Mouse (Mus musculus): ENCODE measurements around the gene 2010111I01Rik. TPM values are rescaled to one million over a fixed set of nuclear protein-coding genes. Genes with fewer than 3 reads are reported as not detected.
A peak's percentile ranks its signal among the peaks of the same experiment; 100 is the strongest.

Gene 2010111I01Rik
- polyA plus RNA-seq, 1 experiment from 2014 or later, result 28.5 TPM

DNA sequence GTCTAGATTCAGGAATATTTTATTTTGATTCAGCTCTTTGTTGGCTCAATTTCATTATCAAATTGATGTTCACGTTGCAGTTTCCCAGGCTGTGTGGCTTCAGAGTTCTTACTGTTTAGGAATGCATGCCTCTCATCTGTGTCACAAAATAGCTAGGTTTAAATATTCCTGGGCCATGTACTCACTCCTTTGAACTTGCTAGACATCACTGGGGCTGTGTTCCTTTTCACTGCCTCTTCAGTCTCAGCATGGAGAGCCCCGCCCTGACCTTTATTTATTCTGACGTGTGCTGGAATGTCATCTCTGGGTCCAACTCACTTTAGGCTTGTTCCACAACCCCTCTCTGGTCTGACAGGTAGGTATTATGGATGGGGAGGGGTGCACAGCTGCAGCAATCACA lies 228.7 kb downstream of the 2010111I01Rik start:
- WGBS, result 74% methylated on average over 3 of the region's 3 CpGs

DNA sequence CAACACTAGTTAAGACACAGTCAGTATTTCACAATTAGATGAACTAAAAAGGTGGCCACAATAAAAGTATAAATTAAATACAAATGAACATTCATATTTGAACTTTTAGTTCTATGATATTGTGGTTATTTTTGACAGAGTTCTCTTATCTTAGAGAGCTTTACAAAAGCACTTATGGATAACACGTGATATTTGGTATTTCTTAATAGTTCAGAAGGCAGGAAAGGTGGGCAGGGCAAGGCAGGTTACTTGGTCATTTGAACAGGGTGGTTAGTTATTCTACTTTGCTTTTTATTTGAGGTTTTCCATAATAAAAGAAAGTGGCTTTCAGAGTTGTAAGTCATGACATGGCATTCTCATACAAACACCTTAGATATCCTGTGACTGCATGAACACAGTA lies 233.3 kb downstream of the 2010111I01Rik start:
- Histone ChIP-seq H3K9me3 (replicated peaks) (no peaks in the 10 kb centered on the region), H3K4me1 (peaks cover 4% of the 10 kb centered on the region), H3K27me3 (ENCODE audit: low read depth, poor library complexity, severe bottlenecking) (no peaks in the 10 kb centered on the region; the same call in 1 of the 2 replicates), H3K27ac (replicated peaks) (no peak overlapping the region), H3K36me3 (no peaks in the 10 kb centered on the region), H3K4me3 (no peak overlapping the region)
- no peak for DNase-seq (ENCODE audit: low spot score)
- WGBS, result 94% methylated on average over 1 of the region's 1 CpGs

More for the DNA sequence above, 228.7 kb downstream of the 2010111I01Rik start:
- Histone ChIP-seq H3K27ac (replicated peaks) (no peak overlapping the region), H3K27me3 (ENCODE audit: low read depth, poor library complexity, severe bottlenecking) (no peaks in the 10 kb centered on the region), H3K9me3 (replicated peaks) (no peaks in the 10 kb centered on the region), H3K36me3 (no peaks in the 10 kb centered on the region), H3K4me1 (no peaks in the 10 kb centered on the region), H3K4me3 (no peak overlapping the region)
- DNase-seq (ENCODE audit: low spot score), result no peak

DNA sequence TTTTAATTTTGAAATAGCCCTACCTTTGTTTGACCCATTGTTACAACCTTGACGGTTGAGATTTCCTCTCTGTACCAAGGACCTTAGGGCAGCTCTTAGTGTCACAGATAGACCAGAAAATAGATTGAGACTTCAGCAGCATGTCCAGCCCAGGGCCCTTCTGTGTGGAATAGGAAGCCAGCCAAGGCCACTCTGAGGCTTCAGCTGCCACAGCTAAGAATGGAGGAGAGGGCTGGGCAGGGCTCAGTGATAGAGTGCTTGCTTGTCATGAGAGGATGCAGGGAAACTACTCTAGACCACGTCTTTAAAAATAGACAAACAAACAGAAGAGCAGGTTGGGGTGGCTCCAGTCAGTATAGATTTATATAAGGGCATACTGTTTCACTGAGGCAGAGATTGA lies 234.9 kb downstream of the 2010111I01Rik start:
- no peaks in the 10 kb centered on the region; the same call in 1 of the 2 replicates for H3K27me3 ChIP-seq (ENCODE audit: low read depth, poor library complexity, severe bottlenecking)
- H3K27ac ChIP-seq (replicated peaks), result no peak overlapping the region
- DNase-seq (ENCODE audit: low spot score), result no peak
- no peak overlapping the region for H3K4me3 ChIP-seq
- peaks cover 20% of the 10 kb centered on the region for H3K4me1 ChIP-seq
- no peaks in the 10 kb centered on the region for H3K9me3 ChIP-seq (replicated peaks)
- no peaks in the 10 kb centered on the region for H3K36me3 ChIP-seq
- WGBS, result 83% methylated on average over 2 of the region's 2 CpGs

DNA sequence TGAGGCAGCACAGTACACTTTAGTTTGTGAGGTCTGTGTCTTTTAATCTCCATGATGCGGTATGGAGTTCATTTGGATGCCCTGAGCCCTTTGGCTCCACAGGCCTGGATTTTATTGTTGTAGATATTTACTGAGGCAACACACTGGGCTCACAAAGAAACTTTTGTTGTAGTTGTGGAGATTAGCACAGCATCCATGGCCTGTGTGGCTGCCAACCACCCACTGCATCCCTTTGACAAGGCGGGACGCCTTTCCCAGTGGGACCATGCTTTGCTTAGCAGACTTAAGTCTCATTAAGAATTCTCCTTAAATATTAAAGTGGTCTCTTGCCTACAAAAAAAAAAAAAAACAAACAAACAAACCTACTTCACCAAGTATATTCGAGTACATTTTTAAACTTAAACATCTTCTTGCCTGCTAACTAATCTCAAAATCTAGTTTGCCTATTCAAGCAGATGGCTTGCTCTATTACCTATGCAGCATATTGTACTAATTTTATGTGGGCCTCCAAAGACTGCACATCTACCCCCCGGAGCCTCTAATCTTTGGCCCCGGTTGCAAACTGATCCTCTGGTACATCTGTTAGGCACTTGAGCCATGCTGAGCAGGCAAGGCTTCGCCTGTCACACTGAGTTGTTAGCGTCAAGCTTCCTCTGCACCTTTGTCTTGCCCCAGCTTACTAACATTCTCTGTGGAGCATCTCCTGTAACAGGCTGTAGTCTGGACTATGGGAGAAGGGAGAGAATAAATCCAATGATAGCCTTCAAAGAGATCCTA lies 239.0 kb downstream of the 2010111I01Rik start:
- H3K9me3 ChIP-seq (replicated peaks), result no peaks in the 10 kb centered on the region
- 31% methylated on average over 8 of the region's 8 CpGs for WGBS
- DNase-seq (ENCODE audit: low spot score), result peak; percentile 37
- no peaks in the 10 kb centered on the region for H3K36me3 ChIP-seq
- H3K27me3 ChIP-seq (ENCODE audit: low read depth, poor library complexity, severe bottlenecking), result no peaks in the 10 kb centered on the region; the same call in 1 of the 2 replicates
- H3K27ac ChIP-seq (replicated peaks), result peak overlapping the region; percentile 60
- no peak overlapping the region for H3K4me3 ChIP-seq
- H3K4me1 ChIP-seq, result peaks cover 25% of the 10 kb centered on the region

DNA sequence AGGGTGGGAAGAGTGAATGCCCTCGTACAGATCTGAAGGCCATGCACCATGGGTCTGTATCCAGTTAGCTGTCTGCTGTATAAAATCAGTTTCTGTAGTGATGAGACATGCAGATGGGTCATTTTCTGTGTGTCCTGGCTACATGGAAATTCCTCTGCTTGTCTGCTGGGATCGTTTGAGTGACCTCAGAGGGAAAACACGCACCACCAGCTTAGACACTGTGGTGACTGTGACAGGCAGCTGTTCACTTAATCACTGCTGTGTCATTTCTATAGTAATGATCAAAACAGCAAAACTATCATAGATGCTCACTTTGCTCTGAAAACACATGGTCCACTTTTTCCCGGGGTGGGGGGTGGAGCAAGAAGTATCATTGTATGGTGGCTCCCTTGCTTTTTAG lies 241.1 kb downstream of the 2010111I01Rik start:
- Histone ChIP-seq H3K36me3 (no peaks in the 10 kb centered on the region), H3K4me1 (peaks cover 25% of the 10 kb centered on the region), H3K27ac (replicated peaks) (no peak overlapping the region), H3K4me3 (no peak overlapping the region), H3K27me3 (ENCODE audit: low read depth, poor library complexity, severe bottlenecking) (no peaks in the 10 kb centered on the region; the same call in 1 of the 2 replicates), H3K9me3 (replicated peaks) (no peaks in the 10 kb centered on the region)
- DNase-seq (ENCODE audit: low spot score), result no peak
- 85% methylated on average over 4 of the region's 4 CpGs for WGBS

DNA sequence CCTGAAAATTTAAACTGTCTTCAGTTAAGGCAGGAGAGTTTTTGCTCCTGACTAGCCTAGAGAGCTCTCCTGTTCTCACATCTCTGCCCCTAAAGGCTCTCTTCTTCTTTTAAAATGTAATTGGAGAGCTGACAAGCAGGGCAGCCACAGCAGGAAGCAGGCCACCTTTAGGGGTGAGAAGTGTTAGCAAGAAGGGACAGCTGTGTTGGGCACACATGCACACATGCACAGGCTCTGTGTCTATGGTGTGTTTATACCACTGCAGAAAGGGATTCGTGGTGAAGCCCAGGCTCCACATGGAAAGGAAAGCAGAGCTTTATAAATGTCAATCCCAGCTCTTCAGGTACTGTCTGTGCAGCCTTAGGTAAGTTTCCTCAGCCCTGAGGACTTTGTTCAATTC lies 241.7 kb downstream of the 2010111I01Rik start:
- no peaks in the 10 kb centered on the region for H3K27me3 ChIP-seq (ENCODE audit: low read depth, poor library complexity, severe bottlenecking)
- peaks cover 25% of the 10 kb centered on the region for H3K4me1 ChIP-seq
- H3K9me3 ChIP-seq (replicated peaks), result no peaks in the 10 kb centered on the region
- H3K4me3 ChIP-seq, result no peak overlapping the region
- H3K36me3 ChIP-seq, result no peaks in the 10 kb centered on the region
- 72% methylated on average over 1 of the region's 1 CpGs for WGBS
- H3K27ac ChIP-seq (replicated peaks), result no peak overlapping the region
- DNase-seq (ENCODE audit: low spot score), result no peak

DNA sequence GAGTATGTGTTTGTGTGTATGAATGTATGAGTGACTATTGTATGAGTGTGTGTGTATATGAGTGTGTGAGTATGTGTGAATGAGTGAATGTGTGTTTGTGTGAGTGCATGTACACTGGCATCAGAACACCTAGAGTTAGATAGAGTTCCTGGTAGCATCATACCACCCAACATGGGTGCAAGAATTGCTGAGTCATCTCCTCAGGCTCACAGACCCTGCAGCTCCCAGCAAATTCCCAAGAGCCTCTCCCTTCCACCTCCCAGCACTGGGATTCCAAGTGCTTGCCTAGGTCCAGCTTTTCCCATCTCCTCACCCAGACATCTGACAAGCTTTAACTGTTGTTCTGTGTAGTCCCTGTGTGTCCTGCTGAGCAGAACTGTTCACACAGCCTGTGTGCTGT lies 251.8 kb downstream of the 2010111I01Rik start:
- H3K4me1 ChIP-seq, result no peaks in the 10 kb centered on the region
- no peaks in the 10 kb centered on the region for H3K9me3 ChIP-seq (replicated peaks)
- peaks cover 4% of the 10 kb centered on the region; the same call in 1 of the 2 replicates for H3K36me3 ChIP-seq
- no peaks in the 10 kb centered on the region for H3K27me3 ChIP-seq (ENCODE audit: low read depth, poor library complexity, severe bottlenecking)
- no peak overlapping the region for H3K27ac ChIP-seq (replicated peaks)
- DNase-seq (ENCODE audit: low spot score), result no peak
- no peak overlapping the region for H3K4me3 ChIP-seq

DNA sequence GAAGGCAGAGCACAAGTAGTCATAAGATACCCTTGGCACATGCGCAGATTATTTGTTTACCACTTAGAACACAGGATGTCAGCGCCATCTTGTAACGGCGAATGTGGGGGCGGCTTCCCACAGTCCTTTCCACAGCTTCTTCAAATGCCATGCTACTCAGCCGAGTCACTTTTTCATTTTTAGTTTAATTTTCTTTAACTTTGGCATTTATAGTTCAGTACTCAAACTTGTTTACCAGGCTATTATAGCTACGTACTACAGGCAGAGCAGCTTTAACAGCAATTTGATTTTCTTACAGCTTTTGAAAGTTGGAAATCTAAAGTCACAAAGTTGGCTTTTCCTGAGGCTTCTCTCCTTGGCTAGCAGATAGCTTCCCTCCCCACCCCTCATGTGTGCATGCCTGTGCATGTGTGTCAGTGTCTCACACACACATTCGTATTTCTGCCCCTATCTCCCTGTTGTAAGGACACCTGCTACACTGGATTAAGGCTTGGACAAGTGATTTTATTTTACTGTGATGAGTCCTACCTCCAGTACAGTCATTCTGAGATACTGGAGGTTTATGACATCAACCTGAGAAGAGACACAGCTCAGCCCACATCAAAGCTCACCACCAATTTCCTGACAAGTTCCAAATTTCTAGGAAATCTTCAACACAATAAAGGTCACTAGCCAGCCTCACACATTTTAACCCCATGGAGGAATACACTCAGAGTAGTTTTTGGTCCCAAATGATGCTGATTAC lies 258.5 kb downstream of the 2010111I01Rik start:
- Histone ChIP-seq H3K4me1 (no peaks in the 10 kb centered on the region), H3K27me3 (ENCODE audit: low read depth, poor library complexity, severe bottlenecking) (no peaks in the 10 kb centered on the region), H3K27ac (replicated peaks) (no peak overlapping the region), H3K4me3 (no peak overlapping the region), H3K9me3 (replicated peaks) (no peaks in the 10 kb centered on the region), H3K36me3 (no peaks in the 10 kb centered on the region)
- 94% methylated on average over 8 of the region's 8 CpGs for WGBS
- no peak for DNase-seq (ENCODE audit: low spot score)

DNA sequence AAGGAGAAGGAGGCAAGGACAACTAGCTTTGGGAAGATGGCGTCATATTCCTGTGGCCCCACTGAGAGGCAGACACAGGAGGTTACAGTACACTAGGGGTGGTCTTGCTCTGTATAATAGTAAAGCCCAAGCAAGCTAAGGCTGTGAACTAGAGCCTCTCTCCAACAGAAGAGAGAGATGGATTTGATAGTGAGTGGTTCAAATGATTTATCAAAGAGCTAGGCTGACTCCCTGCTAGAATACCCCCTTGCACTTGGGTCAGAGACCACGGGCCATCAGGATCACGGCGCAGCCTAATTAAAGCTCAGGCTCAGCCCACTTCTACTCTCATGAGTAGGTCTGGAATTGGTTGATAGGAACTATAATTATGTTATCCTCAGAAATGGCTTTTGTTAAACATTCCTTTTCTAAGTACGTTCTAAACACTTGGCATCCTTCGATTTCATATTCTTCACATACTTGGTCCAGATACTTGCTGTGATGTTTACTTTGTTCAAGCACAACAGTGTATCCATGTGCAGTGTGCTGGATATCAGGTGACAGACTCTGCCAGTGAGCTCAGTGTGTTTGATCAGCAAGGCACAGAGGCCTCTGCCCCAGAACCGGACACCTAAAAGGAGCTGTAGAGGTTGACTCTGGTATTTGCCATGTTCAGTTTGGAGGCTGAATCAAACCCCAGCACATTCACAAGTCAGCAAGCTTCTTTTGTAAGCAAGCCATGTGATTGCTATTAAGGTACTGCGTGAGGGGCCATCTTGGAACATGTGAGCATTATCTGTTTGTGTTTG lies 261.3 kb downstream of the 2010111I01Rik start:
- DNase-seq (ENCODE audit: low spot score), result no peak
- WGBS, result 82% methylated on average over 8 of the region's 8 CpGs
- no peaks in the 10 kb centered on the region for H3K27me3 ChIP-seq (ENCODE audit: low read depth, poor library complexity, severe bottlenecking)

DNA sequence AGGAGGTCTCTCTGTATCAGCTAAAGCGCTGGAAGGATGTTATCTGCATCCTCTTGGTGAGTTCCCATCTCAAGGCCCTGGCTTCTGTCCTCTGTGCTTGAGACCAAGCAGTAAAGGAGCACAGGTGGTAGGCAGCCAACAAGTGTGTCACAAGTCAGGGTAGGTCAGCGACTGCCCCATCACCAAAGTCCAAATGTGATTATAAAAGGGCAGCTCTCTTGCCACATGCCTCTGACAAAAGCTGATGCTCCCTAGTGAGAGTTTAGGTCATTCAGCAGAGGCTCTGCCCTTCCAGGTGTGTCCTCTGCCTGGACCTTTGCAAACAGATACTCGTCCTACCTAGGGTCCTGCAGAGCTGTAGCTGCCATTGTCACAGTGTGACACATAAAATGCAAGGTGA lies 263.1 kb downstream of the 2010111I01Rik start:
- Histone ChIP-seq H3K9me3 (replicated peaks) (no peaks in the 10 kb centered on the region), H3K27me3 (ENCODE audit: low read depth, poor library complexity, severe bottlenecking) (no peaks in the 10 kb centered on the region)
- 83% methylated on average over 3 of the region's 3 CpGs for whole genome bisulfite sequencing

More for the DNA sequence above, 261.3 kb downstream of the 2010111I01Rik start:
- H3K4me3 ChIP-seq, result no peak overlapping the region
- no peak overlapping the region for H3K27ac ChIP-seq (replicated peaks)
- H3K4me1 ChIP-seq, result peaks cover 3% of the 10 kb centered on the region
- no peaks in the 10 kb centered on the region for H3K9me3 ChIP-seq (replicated peaks)
- H3K36me3 ChIP-seq, result no peaks in the 10 kb centered on the region

DNA sequence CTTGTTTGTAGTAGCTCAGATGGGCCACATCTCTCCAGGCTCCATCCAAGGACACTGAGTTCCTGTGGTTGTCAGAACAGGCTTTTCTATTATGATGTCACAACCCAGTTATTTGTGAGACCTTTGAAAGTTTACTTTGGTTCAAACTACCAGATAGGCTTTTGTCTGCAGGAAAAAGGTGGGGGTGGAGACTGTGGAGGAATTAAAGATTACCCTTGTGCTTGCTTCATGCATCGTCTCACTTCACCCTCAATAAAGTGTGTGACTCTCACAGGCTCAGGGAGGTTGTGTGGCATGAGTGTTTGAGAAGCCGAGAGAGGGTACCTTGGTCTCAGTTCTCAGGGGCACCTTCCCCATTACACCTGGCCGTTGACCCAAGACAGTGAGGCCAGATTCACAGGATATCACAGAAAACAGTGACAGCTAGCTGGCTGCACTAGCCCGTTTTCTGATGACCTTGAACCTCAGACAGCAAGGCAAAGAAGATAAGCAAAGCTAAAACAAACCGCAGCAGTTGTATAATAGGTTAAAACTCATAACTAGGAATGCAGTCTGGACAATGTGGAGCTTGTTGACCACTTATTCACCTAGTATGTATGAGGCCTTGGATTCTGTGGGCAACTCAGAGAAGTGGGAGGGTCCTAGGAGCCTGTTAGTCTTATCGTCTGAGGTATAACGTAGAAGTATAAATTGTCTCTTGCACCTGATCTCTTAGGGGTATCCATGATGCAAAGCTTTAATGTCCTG lies 266.4 kb downstream of the 2010111I01Rik start:
- DNase-seq (ENCODE audit: low spot score), result no peak
- 77% methylated on average over 7 of the region's 7 CpGs for WGBS

More for the DNA sequence above, 263.1 kb downstream of the 2010111I01Rik start:
- DNase-seq (ENCODE audit: low spot score), result no peak
- Histone ChIP-seq H3K27ac (replicated peaks) (no peak overlapping the region), H3K4me1 (peaks cover 20% of the 10 kb centered on the region), H3K36me3 (no peaks in the 10 kb centered on the region), H3K4me3 (no peak overlapping the region)

DNA sequence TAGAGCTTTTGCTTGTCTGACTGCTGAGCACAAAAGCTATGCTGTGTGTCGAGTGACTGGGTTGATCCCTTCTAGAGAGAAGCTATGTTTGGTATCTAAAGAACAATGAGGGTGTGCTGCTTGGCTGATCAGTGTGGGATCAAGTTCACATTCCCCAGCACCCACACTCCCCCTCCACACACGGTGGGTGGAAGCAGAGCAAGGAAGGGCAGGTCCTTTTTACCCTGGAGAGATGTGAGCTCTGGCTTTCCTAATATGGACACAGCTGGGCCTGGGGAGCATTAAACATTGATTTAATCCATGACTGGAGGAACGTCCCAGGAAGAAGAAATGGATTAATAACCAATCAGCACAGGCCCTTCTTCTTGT lies 267.0 kb downstream of the 2010111I01Rik start:
- H3K27me3 ChIP-seq (ENCODE audit: low read depth, poor library complexity, severe bottlenecking), result no peaks in the 10 kb centered on the region
- no peaks in the 10 kb centered on the region for H3K9me3 ChIP-seq (replicated peaks)
- H3K4me3 ChIP-seq, result no peak overlapping the region
- H3K27ac ChIP-seq (replicated peaks), result 0 out of 2 replicates have a peak overlapping the region, but pooled peaks have one; percentile 18
- WGBS, result 33% methylated on average over 3 of the region's 3 CpGs
- no peaks in the 10 kb centered on the region for H3K36me3 ChIP-seq
- DNase-seq (ENCODE audit: low spot score), result no peak
- peaks cover 22% of the 10 kb centered on the region for H3K4me1 ChIP-seq

More for the DNA sequence above, 266.4 kb downstream of the 2010111I01Rik start:
- H3K27me3 ChIP-seq (ENCODE audit: low read depth, poor library complexity, severe bottlenecking), result no peaks in the 10 kb centered on the region
- H3K4me3 ChIP-seq, result no peak overlapping the region
- H3K4me1 ChIP-seq, result peaks cover 21% of the 10 kb centered on the region
- no peak overlapping the region for H3K27ac ChIP-seq (replicated peaks)
- H3K9me3 ChIP-seq (replicated peaks), result no peaks in the 10 kb centered on the region
- H3K36me3 ChIP-seq, result no peaks in the 10 kb centered on the region
